In genomic region chr11:20347548-20347947, GRCm38 (mm10) we compare ENCODE assay signal across 9 mouse cellular contexts. TPM values are rescaled to one million over a fixed set of nuclear protein-coding genes. Genes with fewer than 3 reads are reported as not detected.
DNase-seq lines count a peak whose midpoint lies in the region; ATAC-seq lines count a peak whose summit lies in the region.
"Had no signal": no experiment of that assay in that cellular context is flagged by ENCODE, and none has a peak within 500 bp of the region (broad histone marks: within the 10 kb centered on the region; RNA-seq: fewer than 3 reads in every experiment).

No protein-coding gene starts in this region.

- 40% methylated on average over 6 of the region's 6 CpGs for WGBS in forebrain, embryonic 14.5 days
- WGBS in forebrain, embryonic 12.5 days = 84% methylated on average over 6 of the region's 6 CpGs
- 32% methylated on average over 6 of the region's 6 CpGs for WGBS in heart, embryonic 16.5 days
- 92% methylated on average over 6 of the region's 6 CpGs for whole genome bisulfite sequencing in liver, embryonic 11.5 days

- H3K4me1 ChIP-seq in forebrain, embryonic 14.5 days (ENCODE audit: control insufficient read depth, insufficient read depth, low read length) = no peaks in the 10 kb centered on the region
- H3K4me1 ChIP-seq in forebrain, embryonic 12.5 days = no peaks in the 10 kb centered on the region
- peaks cover 8% of the 10 kb centered on the region for H3K4me1 ChIP-seq in heart, embryonic 16.5 days (ENCODE audit: control insufficient read depth, insufficient read depth, low read length)
- no peaks in the 10 kb centered on the region for H3K4me1 ChIP-seq in liver, embryonic 11.5 days (replicated peaks; ENCODE audit: control insufficient read depth, insufficient read depth, low read length)

- peak; percentile 87 for ATAC-seq in forebrain, embryonic 14.5 days
- ATAC-seq in forebrain, embryonic 12.5 days (ENCODE audit: low FRiP score) = no peak
- peak; percentile 80 for ATAC-seq in heart, embryonic 16.5 days (replicated peaks; ENCODE audit: extremely low read depth, insufficient read depth, low FRiP score)
- ATAC-seq in liver, embryonic 11.5 days (replicated peaks; ENCODE audit: low FRiP score) = no peak

- H3K4me2 ChIP-seq in forebrain, embryonic 14.5 days (ENCODE audit: low read length) = no peak overlapping the region
- H3K4me2 ChIP-seq in forebrain, embryonic 12.5 days = no peak overlapping the region
- H3K4me2 ChIP-seq in heart, embryonic 16.5 days (ENCODE audit: low read depth, low read length) = peak overlapping the region; percentile 17; the same call in 1 of the 2 replicates
- H3K4me2 ChIP-seq in liver, embryonic 11.5 days = no peak overlapping the region

- no peak overlapping the region for H3K9ac ChIP-seq in forebrain, embryonic 14.5 days (ENCODE audit: low read length)
- H3K9ac ChIP-seq in forebrain, embryonic 12.5 days = no peak overlapping the region
- H3K9ac ChIP-seq in heart, embryonic 16.5 days (ENCODE audit: low read length) = no peak overlapping the region
- H3K9ac ChIP-seq in liver, embryonic 11.5 days (ENCODE audit: low read depth, low read length) = no peak overlapping the region
- H3K9ac ChIP-seq: liver, embryonic 14.5 days had no signal

- H3K27ac ChIP-seq in forebrain, embryonic 14.5 days (ENCODE audit: low read depth, low read length) = no peak overlapping the region
- no peak overlapping the region for H3K27ac ChIP-seq in forebrain, embryonic 12.5 days
- peak overlapping the region; percentile 72; the same call in 1 of the 2 replicates for H3K27ac ChIP-seq in heart, embryonic 16.5 days (ENCODE audit: low read length)
- H3K27ac ChIP-seq in liver, embryonic 11.5 days (ENCODE audit: low read depth, low read length) = no peak overlapping the region
- H3K27ac ChIP-seq: liver, embryonic 14.5 days had no signal

- no peaks in the 10 kb centered on the region for H3K9me3 ChIP-seq in forebrain, embryonic 14.5 days (replicated peaks; ENCODE audit: control insufficient read depth, low read length)
- H3K9me3 ChIP-seq in forebrain, embryonic 12.5 days = no peaks in the 10 kb centered on the region
- peaks cover 2% of the 10 kb centered on the region; the same call in 1 of the 2 replicates for H3K9me3 ChIP-seq in heart, embryonic 16.5 days (replicated peaks; ENCODE audit: control insufficient read depth, low read length)
- no peaks in the 10 kb centered on the region for H3K9me3 ChIP-seq in liver, embryonic 11.5 days (ENCODE audit: control insufficient read depth, low read length)

- H3K4me3 ChIP-seq in forebrain, embryonic 14.5 days (ENCODE audit: low read depth, low read length) = no peak overlapping the region
- H3K4me3 ChIP-seq in forebrain, embryonic 12.5 days (replicated peaks) = no peak overlapping the region
- H3K4me3 ChIP-seq in heart, embryonic 16.5 days (ENCODE audit: low read length) = no peak overlapping the region
- no peak overlapping the region for H3K4me3 ChIP-seq in liver, embryonic 11.5 days (ENCODE audit: low read depth, low read length)

- peak; percentile 83 for DNase-seq in forebrain, embryonic 14.5 days (ENCODE audit: low spot score)
- DNase-seq in NIH3T3 (ENCODE audit: low read depth) = peak; percentile 79
- peak; percentile 93 for DNase-seq in cerebellum, postnatal 25 days
- peak; percentile 71 to 77 for DNase-seq in left cerebral cortex, adult 8-10 months (ENCODE audit: low spot score in 2 of 2)
- DNase-seq in testis, postnatal 10 days (ENCODE audit: low spot score) = peak; percentile 74
- no peak for DNase-seq in liver, embryonic 11.5 days (ENCODE audit: low spot score)

- no peaks in the 10 kb centered on the region for H3K36me3 ChIP-seq in forebrain, embryonic 14.5 days (ENCODE audit: control insufficient read depth, insufficient read depth, low read length)
- H3K36me3 ChIP-seq in forebrain, embryonic 12.5 days (replicated peaks) = no peaks in the 10 kb centered on the region
- H3K36me3 ChIP-seq in heart, embryonic 16.5 days (ENCODE audit: control insufficient read depth, insufficient read depth) = no peaks in the 10 kb centered on the region
- H3K36me3 ChIP-seq in liver, embryonic 11.5 days (ENCODE audit: control insufficient read depth, insufficient read depth, low read length) = no peaks in the 10 kb centered on the region

- no peaks in the 10 kb centered on the region for H3K27me3 ChIP-seq in forebrain, embryonic 14.5 days (replicated peaks; ENCODE audit: control insufficient read depth, insufficient read depth, low read length)
- no peaks in the 10 kb centered on the region for H3K27me3 ChIP-seq in forebrain, embryonic 12.5 days
- H3K27me3 ChIP-seq in heart, embryonic 16.5 days (ENCODE audit: control insufficient read depth, insufficient read depth, low read length) = no peaks in the 10 kb centered on the region
- H3K27me3 ChIP-seq in liver, embryonic 11.5 days (replicated peaks; ENCODE audit: control insufficient read depth, insufficient read depth, low read length) = no peaks in the 10 kb centered on the region

RNA-seq across cellular contexts. Expression of gene Slc1a4, which starts 15.0 kb away (rescaled TPM):
- polyA plus RNA-seq in forebrain, embryonic 14.5 days (2014; fragmentation: Nextera tagmentation; extraction: Ambion mirVana) = 42.7 and 53.3 TPM in 2 replicates
- 24.7 and 29.1 TPM in 2 replicates for polyA plus RNA-seq in forebrain, embryonic 12.5 days (2016; fragmentation: Nextera tagmentation; extraction: Ambion mirVana)
- 7.5 and 8.3 TPM in 2 replicates for polyA plus RNA-seq in heart, embryonic 16.5 days (2015; fragmentation: Nextera tagmentation; extraction: Ambion mirVana)
- total RNA-seq in left cerebral cortex, adult 8-10 months (2022) = 10 to 100 TPM; 38.0 to 46.9 (median 43.0) TPM
- 18.6 and 19.4 TPM in 2 replicates for polyA plus RNA-seq in liver, embryonic 11.5 days (2014; fragmentation: Nextera tagmentation; extraction: Ambion mirVana)

Comparison
In these comparisons a context has a peak if more than half of its experiments do, and no peak if none do; other contexts are left out.
1. ATAC-seq: peak in forebrain, embryonic 14.5 days (single experiment) and heart, embryonic 16.5 days (single experiment); none in forebrain, embryonic 12.5 days (single experiment) and liver, embryonic 11.5 days (single experiment).